Mouse (Mus musculus): ENCODE data around the gene Ros1.

GRCm38 (mm10) chr10:52174376-52174775 is 20.7 kb downstream of the Ros1 start:
- TF ChIP-seq CTCF (IDR thresholded peaks at IDR 0.05; ENCODE audit: low read depth, low read length) (no peak), POLR2A (IDR thresholded peaks at IDR 0.05; ENCODE audit: borderline replicate concordance, low read depth, low read length) (no peak)

Data from bone marrow macrophage, adult 2 months (primary cell).